Mouse (Mus musculus): ENCODE data around the gene Smim6.

GRCm38 (mm10) chr11:115863895-115864294, 47.9 kb upstream of the Smim6 start:
- TF ChIP-seq CTCF (IDR thresholded peaks at IDR 0.05; ENCODE audit: low read depth) (peak; percentile 48), EP300 (optimal IDR thresholded peaks at IDR 0.05) (no peak)

All from stomach, postnatal 0 days (tissue).